Mouse (Mus musculus) neural tube, embryonic 11.5 days (tissue): ENCODE results near the gene Nrap. TPM values are rescaled to one million over a fixed set of nuclear protein-coding genes. Genes with fewer than 3 reads are reported as not detected.

Source experiments
- ATAC-seq: fragments of 200-750 bp; cut with Nextera tagmentation; 2 replicates; pipeline ENCODE4 v1.8.0; 2017; ENCODE audit warnings: moderate number of reproducible peaks, mild to moderate bottlenecking, moderate TSS enrichment, moderate library complexity; ENCODE audit not compliant: insufficient read depth, low FRiP score, low TSS enrichment
- DNase-seq: peaks from one replicate; pipeline ENCODE4 v3.0.0-alpha.2; 2015; ENCODE audit warnings: low spot score
- H3K27ac ChIP-seq: fragments of 300-500 bp; sonication (generic); 2 replicates; pipeline ENCODE4 v1.5.1; 2014; ENCODE audit warnings: low read depth, mild to moderate bottlenecking, low read length
- H3K27me3 ChIP-seq: fragments of 300-500 bp; sonication (generic); 2 replicates; pipeline ENCODE4 v1.6.1; 2014; ENCODE audit warnings: mild to moderate bottlenecking, low read length, mixed read lengths; ENCODE audit not compliant: control insufficient read depth, insufficient read depth
- H3K36me3 ChIP-seq: fragments of 300-500 bp; sonication (generic); 2 replicates; pipeline ENCODE4 v1.6.1; 2014; ENCODE audit warnings: mild to moderate bottlenecking, low read length, moderate library complexity, mixed read lengths; ENCODE audit not compliant: control insufficient read depth, insufficient read depth
- H3K4me1 ChIP-seq: fragments of 300-500 bp; sonication (generic); 2 replicates; pipeline ENCODE4 v1.6.1; 2014; ENCODE audit warnings: low read length, mixed read lengths; ENCODE audit not compliant: control insufficient read depth, insufficient read depth
- H3K4me2 ChIP-seq: fragments of 300-500 bp; sonication (generic); 2 replicates; pipeline ENCODE4 v1.6.1; 2014; ENCODE audit warnings: low read depth, mild to moderate bottlenecking, moderate library complexity
- H3K4me3 ChIP-seq: fragments of 300-500 bp; sonication (generic); 2 replicates; pipeline ENCODE4 v1.5.1; 2014; ENCODE audit warnings: low read depth, low read length
- H3K9ac ChIP-seq: fragments of 300-500 bp; sonication (generic); 2 replicates; pipeline ENCODE4 v1.6.1; 2014; ENCODE audit warnings: mild to moderate bottlenecking, low read length
- H3K9me3 ChIP-seq: fragments of 300-500 bp; sonication (generic); 2 replicates; pipeline ENCODE4 v1.6.1; 2016; ENCODE audit warnings: low read length; ENCODE audit not compliant: control insufficient read depth
- WGBS: fragments of 180-500 bp; shearing (Covaris S2); extraction: QIAGEN DNeasy Blood & Tissue Kit; methylation state at CpG from one replicate; pipeline ENCODE4 v1.1.7; 2014; 5-methylcytosine and 5-hydroxymethylcytosine counted together
- polyA plus RNA-seq: library from polyadenylated mRNA; unstranded; fragments of >200 nt; fragmentation: Nextera tagmentation; extraction: Ambion mirVana; gene quantifications from 2 replicates; pipeline ENCODE4 v1.2.1, GENCODE M21; 2014

Gene Nrap
- 0.16 and 0.18 TPM in 2 replicates for polyA plus RNA-seq

DNA sequence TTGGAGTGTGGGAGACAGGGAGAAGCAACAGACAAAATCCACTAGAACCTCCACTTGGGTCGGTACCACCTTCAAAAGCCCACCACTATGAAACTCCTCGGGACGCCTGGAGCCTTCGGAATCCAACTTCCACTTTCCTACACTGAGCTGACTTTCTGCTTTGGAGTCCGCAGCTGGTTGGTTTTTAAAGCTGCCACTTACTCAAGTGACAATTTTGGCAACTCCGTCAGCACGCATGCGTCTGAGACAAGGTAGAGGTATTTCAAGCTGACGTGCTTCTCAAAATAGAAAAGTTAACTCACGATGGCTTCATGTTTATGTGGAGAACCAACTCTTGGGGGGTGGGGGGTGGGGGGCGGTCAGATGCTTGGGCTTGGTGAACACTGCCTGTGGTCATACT, at the start of gene Nrap:
Nrap (minus strand) TSS at position 159 of the 400 bp plus-strand sequence.
- Histone ChIP-seq H3K4me1 (no peaks in the 10 kb centered on the region), H3K9me3 (no peaks in the 10 kb centered on the region), H3K36me3 (no peaks in the 10 kb centered on the region), H3K27me3 (no peaks in the 10 kb centered on the region), H3K27ac (no peak within 1 kb of the TSS), H3K4me3 (no peak within 1 kb of the TSS), H3K9ac (no peak within 1 kb of the TSS), H3K4me2 (no peak within 1 kb of the TSS)
- DNase-seq (no peak), ATAC-seq (no peak)
- WGBS = 84% methylated on average over 11 of the region's 11 CpGs

DNA sequence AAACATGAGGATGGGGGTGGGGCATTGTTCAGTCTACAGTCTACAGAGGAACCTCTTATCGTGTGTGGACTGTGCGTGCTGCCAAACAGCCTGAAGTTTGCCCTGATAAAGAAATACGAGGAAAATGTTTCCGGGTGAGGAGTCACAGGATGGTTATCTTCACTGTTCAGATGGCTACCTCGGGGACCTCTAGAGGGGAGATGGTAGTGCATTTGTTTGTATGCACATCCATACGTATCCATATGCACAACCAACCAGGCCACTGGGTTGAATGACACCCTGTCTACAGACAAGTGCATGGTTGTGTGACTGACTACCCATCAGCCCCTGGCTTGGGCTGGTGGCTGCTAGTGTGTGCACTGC, 49.2 kb upstream of the Nrap start:
- H3K4me2 ChIP-seq = no peak overlapping the region
- no peak overlapping the region for H3K27ac ChIP-seq
- no peak overlapping the region for H3K4me3 ChIP-seq
- no peaks in the 10 kb centered on the region for H3K36me3 ChIP-seq
- H3K9me3 ChIP-seq = no peaks in the 10 kb centered on the region
- DNase-seq (no peak), ATAC-seq (no peak)
- no peak overlapping the region for H3K9ac ChIP-seq
- no peaks in the 10 kb centered on the region for H3K4me1 ChIP-seq
- H3K27me3 ChIP-seq = no peaks in the 10 kb centered on the region
- WGBS = 92% methylated on average over 6 of the region's 6 CpGs

DNA sequence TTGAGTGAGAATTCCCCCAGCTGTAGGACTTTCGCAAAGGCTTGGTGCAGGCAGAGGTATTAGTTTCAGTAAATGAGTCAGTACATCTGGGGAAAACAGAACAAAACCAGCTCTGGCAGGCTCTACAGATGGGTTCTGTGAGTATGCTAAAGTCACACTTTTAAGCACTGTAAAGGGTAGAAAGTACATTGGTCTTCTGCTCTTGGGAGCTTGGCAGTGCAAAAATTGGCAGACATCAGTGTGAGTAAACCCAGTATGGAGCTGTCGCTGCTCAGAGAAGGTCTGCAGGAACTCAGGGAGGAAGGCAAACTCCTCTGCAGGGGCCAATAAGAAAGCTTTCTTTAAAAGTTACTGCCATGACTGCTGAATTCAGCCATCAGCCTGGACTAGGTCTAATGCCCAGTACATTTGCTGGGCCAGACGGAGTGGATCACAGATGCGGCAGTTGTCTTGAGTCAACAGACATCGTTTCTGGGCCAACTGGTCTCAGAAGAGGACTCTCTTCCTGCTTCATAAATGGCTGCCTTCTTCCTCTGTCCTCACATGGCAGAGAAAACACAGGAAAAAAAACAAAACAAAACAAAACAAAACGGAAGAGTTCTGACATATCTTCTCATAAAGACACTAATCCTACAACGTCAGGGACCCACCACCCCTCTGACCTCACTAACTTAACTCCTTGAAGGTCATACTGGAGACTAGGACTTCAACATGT, 48.7 kb upstream of the Nrap start:
- Histone ChIP-seq H3K9ac (no peak overlapping the region), H3K9me3 (no peaks in the 10 kb centered on the region), H3K4me3 (no peak overlapping the region), H3K36me3 (no peaks in the 10 kb centered on the region), H3K4me1 (no peaks in the 10 kb centered on the region), H3K27ac (no peak overlapping the region), H3K27me3 (no peaks in the 10 kb centered on the region), H3K4me2 (no peak overlapping the region)
- ATAC-seq (no peak), DNase-seq (no peak)
- WGBS = 83% methylated on average over 7 of the region's 7 CpGs

DNA sequence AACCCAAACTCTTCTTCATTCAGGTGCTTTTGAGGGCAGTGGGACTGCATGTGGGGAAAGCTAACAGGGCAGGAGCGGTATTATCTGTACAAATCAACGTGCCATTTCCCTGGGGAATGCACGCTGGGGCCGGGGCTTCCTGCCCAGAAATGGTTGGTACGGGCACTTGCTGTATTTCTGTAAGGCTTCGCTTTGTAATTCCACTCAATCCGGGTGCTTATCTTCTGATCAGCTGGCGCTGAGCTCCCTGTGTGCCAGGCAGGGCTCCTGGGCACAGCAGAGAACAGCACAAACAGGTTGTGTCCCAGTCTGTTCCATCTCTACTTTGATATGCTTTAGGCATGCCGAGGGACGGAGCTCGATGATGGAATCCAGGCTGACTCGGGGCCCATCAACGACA, 46.5 kb upstream of the Nrap start:
- H3K27me3 ChIP-seq = no peaks in the 10 kb centered on the region
- H3K36me3 ChIP-seq = no peaks in the 10 kb centered on the region
- no peaks in the 10 kb centered on the region for H3K4me1 ChIP-seq
- H3K9me3 ChIP-seq = no peaks in the 10 kb centered on the region
- DNase-seq = no peak
- H3K4me2 ChIP-seq = no peak overlapping the region
- ATAC-seq = no peak
- 93% methylated on average over 13 of the region's 13 CpGs for WGBS
- H3K27ac ChIP-seq = no peak overlapping the region
- H3K9ac ChIP-seq = no peak overlapping the region
- no peak overlapping the region for H3K4me3 ChIP-seq

DNA sequence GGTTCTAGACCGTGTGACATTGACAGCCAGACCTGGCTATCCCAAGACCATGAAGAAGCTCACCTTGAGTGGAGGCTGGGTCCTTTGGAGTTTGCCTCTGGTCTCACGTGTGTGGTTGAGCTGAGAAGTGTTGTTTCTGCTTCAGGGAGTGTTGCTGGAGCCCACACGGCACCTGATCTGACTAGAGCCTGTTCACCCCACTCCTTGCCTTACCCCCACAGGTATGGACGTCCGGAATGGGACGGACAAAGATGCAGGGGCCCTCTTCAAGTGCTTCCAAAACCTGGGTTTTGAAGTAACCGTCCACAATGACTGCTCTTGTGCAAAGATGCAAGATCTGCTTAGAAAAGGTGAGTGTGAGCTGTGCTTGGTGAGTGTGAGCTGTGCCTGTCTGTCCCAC, 43.7 kb upstream of the Nrap start:
- Histone ChIP-seq H3K9me3 (no peaks in the 10 kb centered on the region), H3K4me1 (no peaks in the 10 kb centered on the region), H3K36me3 (no peaks in the 10 kb centered on the region), H3K27ac (no peak overlapping the region), H3K4me2 (no peak overlapping the region), H3K4me3 (no peak overlapping the region), H3K27me3 (no peaks in the 10 kb centered on the region), H3K9ac (no peak overlapping the region)
- DNase-seq (no peak), ATAC-seq (no peak)
- 88% methylated on average over 7 of the region's 7 CpGs for WGBS

DNA sequence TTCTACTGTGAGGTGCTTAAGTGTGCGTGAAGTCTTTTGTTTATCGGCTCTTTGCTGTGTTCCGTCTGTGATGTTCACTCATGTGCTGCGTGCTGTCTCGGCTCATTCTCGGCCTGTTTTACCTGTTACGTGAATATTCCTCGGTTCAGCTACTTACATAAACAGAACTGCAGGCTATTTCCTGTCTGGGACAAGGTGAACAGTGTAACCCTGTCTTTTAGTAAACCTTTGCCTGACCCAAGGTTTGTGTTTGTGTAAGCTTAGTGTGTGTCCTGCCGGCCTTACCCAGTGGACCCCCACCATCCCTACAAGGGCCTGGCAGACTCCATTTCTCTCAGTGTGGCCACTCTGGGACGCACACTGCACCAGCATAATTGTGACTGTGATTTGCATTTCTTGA, 42.9 kb upstream of the Nrap start:
- Histone ChIP-seq H3K4me1 (no peaks in the 10 kb centered on the region), H3K4me3 (no peak overlapping the region), H3K9me3 (no peaks in the 10 kb centered on the region), H3K27ac (no peak overlapping the region), H3K36me3 (no peaks in the 10 kb centered on the region), H3K4me2 (no peak overlapping the region), H3K27me3 (no peaks in the 10 kb centered on the region), H3K9ac (no peak overlapping the region)
- ATAC-seq = no peak
- DNase-seq = no peak
- WGBS = 80% methylated on average over 10 of the region's 10 CpGs

DNA sequence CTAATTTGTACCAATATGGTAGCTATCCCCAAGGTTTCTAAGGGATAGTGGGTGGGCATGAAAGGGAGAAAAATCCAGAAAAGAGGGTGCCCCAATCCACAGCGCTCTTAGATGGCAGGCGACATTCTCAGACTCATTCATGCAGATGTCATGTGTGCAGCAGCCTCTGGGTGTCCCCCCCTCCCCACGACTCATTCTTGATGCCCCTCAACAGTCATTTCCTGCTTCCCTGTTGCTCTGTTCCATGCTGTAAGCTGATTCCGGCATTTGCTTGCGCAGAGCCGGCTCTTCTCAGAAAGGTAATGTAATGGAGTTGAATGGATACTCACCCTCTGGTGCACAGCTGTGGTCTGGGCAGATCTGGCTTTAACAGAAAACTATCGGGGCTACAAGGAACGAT, 40.5 kb upstream of the Nrap start:
- WGBS = 75% methylated on average over 8 of the region's 8 CpGs
- Histone ChIP-seq H3K27me3 (no peaks in the 10 kb centered on the region), H3K4me3 (no peak overlapping the region), H3K9me3 (no peaks in the 10 kb centered on the region), H3K36me3 (no peaks in the 10 kb centered on the region), H3K4me1 (no peaks in the 10 kb centered on the region), H3K27ac (no peak overlapping the region), H3K9ac (no peak overlapping the region), H3K4me2 (no peak overlapping the region)
- ATAC-seq = no peak
- DNase-seq = no peak

DNA sequence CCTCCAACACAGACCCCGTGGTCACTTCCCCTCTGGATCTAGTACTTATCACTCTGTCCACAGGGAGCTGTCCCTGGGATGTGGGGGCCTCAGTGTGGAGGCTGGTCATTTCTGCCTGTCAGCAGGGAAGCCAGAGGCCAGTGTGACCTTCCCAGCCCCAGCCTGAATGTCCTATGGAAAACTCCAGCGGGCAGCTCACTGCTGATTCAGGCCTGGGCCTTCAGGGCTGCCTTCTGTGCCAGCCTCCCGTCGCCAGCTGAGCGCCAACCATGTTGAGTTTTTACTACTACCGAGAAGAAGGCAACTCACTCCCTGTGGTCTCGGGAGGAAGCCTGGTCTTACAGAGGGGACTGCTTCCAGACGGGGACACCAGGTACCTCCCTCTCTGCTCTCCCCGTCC, 35.7 kb upstream of the Nrap start:
- H3K27me3 ChIP-seq = no peaks in the 10 kb centered on the region
- H3K9ac ChIP-seq = no peak overlapping the region
- no peak overlapping the region for H3K4me2 ChIP-seq
- 69% methylated on average over 9 of the region's 9 CpGs for WGBS
- no peak overlapping the region for H3K4me3 ChIP-seq
- H3K27ac ChIP-seq = no peak overlapping the region
- ATAC-seq = no peak
- H3K4me1 ChIP-seq = 0 out of 2 replicates have a peak, but pooled peaks cover 2% of the 10 kb centered on the region
- H3K36me3 ChIP-seq = no peaks in the 10 kb centered on the region
- no peaks in the 10 kb centered on the region for H3K9me3 ChIP-seq
- no peak for DNase-seq

DNA sequence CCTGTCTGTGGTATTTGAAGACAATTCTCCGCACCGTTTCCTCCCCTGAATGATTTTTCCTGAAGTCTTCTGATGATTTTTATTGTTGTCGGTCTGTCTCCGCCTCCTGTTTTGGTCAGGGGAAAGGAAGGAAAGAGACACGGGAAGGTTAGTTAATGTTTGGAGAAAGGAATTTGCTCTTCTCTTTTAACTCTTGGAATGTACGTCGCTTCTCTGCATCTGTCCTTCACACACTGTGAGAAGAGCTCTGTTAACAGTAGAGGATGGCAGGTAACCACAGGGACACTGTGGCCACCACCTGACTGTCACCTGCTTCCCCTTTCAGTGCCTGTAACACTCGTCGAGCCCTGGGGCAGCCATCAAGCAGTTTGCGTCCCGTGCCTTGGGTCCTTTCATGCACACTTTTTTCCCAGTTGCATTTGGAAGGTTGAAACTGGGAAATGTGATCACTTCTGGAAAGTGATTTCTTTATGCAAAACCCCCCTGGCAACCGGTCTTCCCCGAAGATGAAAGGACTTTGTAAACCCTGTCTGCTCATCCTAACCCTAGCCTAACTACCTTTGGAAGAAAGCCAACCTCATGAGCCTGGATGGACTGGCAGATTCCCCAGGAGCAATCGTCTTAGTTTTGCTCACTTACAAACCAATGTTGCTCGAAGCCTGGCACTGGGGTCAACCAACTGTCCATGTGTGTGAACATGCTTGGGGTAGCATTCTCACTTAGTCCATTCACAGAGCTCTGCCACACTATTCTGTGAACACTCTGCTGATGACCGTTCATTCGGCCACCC, 35.0 kb upstream of the Nrap start:
- no peaks in the 10 kb centered on the region for H3K9me3 ChIP-seq
- no peak overlapping the region for H3K27ac ChIP-seq
- DNase-seq (no peak), ATAC-seq (no peak)
- no peaks in the 10 kb centered on the region for H3K36me3 ChIP-seq
- H3K4me2 ChIP-seq = no peak overlapping the region
- no peaks in the 10 kb centered on the region for H3K27me3 ChIP-seq
- H3K9ac ChIP-seq = no peak overlapping the region
- WGBS = 78% methylated on average over 17 of the region's 17 CpGs
- H3K4me3 ChIP-seq = no peak overlapping the region
- H3K4me1 ChIP-seq = 0 out of 2 replicates have a peak, but pooled peaks cover 2% of the 10 kb centered on the region
